Mouse (Mus musculus): Measurements from ENCODE around the gene Lin37.

Lin37 gene

DNA sequence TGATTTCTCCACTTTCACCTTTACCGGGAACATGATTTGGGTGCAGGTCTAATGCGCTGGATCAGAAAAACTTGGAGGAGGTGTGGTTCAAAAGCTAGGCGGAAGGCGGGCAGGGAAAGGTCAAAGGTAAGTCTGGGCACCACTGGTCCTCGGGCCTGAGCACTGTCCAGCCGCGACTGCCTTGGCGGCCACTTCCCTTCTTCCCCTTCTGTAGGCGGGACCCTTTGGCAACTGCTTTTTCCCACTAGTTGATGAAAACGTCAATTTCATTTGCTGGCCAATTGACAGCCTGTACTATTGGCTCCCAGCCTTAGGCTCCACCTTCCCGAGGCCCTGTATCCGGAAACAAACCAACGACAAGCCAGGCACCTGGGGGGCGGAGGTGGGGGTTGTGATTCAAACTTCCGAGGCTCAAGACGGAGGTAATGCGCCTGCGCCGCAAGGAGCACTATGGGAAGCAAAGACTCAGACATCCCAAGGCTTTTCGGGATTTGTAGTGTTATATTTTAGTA is at the start of gene Lin37:
Gene Lin37 (minus strand): TSS at position 396 of the 512 bp plus-strand sequence.
- peak; percentile 99 for DNase-seq (ENCODE audit: low read depth)

DNA sequence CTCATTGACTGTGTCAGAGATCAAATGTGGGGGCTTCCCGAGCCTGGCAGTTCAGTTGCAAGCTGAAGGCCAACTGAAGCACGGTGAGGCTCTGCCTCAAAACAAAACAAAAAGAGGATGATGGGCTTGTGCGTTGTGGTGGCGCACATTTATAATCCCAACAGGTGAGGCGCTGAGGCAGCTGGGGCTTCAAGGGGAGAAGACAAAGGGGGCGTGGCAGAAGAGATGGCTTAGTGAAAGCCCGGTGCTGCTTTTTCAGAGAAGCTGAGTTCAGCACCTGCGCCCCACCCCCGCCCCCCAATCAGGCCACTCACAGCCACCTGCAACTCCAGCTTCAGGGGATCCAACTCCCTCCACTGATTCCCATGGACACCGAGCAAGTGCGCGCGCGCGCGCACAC is 48.8 kb upstream of the Lin37 start:
- no peak for DNase-seq (ENCODE audit: low read depth)

DNA sequence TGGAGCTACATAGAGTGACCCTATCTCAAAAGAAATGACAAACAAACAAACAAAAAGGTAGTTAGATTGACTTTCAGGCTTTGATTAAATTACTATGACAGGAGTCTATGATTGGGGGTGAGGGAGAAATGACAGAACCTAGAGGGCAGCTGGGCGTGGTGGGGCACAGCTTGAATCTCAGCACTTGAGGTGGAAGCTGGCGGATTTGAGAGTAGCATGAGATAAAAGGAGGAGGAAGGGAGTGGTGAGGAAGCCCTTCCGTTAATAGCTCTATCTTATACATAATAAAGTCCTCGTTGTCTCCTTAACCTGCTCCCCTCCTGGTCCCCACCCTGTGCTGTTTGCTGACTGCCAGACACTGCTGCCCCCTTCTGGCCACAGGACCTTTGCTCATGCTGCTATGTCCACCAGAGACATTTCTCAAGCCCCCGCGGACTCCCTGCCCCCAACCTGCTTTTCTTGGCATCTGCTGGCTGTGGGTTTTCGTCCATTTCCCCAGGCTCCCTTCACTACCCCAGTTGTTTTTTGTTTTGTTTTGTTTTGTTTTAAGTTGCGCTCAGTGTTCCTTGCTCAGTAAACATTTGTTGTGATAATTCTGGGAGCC is 48.2 kb upstream of the Lin37 start:
- peak; percentile 70 for DNase-seq (ENCODE audit: low read depth)

DNA sequence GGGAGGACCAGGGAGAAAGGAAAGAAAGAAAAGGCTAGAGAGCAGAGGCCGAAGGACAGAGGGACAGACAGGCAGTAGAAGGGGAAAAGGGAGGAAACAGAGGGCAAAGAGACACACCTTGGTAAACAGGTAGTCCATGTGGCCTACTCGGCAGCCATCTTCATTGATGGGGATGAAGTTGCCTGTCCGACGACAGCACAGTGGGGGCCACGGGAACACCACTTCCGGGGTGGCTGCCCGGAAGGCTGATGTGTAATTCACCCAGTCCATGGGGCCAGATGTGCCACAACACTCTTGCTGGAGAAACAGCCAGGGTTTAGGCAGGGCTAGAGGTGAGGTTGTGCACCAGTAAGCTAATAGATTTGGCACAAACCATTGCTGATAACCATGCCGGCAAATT is 45.3 kb upstream of the Lin37 start:
- no peak for DNase-seq (ENCODE audit: low read depth)

DNA sequence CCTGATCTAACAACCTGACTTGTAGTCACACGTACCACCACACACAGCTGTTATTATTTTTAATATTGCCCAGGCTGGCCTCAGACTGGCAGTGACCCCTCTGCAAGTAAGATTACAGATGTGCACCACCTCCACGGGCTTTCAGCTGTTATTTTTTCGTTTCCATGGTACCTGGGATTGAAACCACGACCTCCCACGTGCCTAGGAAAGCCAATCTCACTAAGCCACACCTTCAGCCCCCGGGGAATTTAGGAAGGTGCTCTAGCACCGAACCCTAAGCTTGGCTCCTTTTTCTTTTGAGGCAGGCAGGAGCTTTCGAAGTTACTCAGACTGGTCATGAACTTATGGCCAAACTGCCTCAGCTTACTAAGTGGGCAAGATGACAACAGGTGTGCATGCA is 44.8 kb upstream of the Lin37 start:
- DNase-seq (ENCODE audit: low read depth): no peak

DNA sequence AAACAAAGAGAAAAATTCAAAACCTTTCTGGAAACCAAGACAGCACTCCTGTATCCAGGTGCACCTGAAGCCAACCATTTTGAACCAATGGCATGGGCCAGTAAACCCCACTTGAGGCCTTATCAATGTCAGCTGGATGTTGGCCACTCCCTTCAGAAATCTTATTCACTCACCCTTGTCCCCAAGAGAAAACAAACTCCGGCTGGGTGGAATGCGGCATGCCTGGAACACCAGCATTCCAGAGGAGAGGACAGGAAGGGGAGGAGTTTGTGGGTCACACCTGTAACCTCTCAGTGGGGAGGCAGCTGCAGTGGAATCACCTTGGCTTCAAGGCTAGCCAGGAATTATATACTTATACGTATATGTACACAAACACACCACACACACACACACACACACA is 42.9 kb upstream of the Lin37 start:
- DNase-seq (ENCODE audit: low read depth): no peak

DNA sequence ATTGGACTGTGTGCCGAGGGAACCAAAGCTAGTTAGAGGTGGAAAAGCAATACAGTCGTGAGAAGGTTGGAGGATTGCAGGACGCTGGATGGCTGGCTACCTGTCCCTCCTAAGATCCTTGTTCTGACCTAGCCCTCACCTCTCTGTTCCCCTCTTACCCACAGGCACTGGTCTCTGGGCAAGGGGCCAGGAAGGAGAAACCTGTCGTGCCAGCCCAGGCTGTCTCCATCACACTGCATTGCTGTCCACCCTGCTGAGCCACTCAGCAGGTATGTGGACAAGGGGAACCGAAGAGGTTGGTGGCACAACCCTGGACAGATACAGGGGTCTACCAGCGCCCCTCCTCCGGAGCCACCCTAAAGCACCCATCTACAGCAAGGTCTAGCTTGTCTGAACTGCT is 41.0 kb upstream of the Lin37 start:
- no peak for DNase-seq (ENCODE audit: low read depth)

DNA sequence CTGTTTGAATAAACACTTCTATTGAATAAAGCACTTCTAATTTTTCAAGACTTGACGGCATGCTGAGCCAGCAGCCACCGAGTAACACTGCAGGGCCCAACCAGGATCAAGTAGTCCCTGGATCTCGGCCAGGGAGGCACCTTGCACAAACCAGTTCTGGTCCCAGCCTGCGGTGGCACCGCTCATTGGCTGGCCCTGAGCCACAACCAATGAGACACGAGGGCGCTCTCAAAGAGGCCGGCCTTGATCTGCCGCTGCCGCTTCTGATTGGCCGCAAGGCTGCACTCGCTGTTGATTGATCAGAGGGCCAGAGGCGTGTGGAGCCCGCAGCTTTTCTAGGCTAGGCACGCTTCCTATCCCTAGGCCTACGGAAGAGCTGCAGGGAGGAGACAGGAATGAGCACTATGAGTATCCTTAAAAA is 40.3 kb upstream of the Lin37 start:
- no peak for DNase-seq (ENCODE audit: low read depth)

DNA sequence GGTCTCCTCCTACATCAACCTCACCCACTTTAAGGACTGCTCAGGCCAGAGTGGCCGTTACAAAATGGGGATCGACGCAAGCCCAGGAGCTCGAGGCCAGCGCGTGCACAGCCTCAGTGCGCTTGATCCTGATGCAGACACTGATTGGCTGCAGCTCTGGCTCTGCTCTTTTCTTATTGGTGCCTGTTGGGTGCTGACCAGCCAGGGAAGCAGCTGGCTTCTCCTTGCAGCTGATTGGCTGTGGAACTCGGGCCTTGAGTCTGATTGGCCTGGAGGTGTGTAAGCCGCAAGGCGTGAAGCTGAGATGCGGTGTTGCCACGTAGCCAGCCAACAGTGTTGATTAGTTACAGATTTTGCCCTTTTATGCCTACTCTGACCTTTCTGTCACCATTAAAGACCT is 39.1 kb upstream of the Lin37 start, which contains the start of gene Zbtb32:
Gene Zbtb32 (minus strand): TSS at position 124 of the 400 bp plus-strand sequence.
- DNase-seq (ENCODE audit: low read depth): no peak

DNA sequence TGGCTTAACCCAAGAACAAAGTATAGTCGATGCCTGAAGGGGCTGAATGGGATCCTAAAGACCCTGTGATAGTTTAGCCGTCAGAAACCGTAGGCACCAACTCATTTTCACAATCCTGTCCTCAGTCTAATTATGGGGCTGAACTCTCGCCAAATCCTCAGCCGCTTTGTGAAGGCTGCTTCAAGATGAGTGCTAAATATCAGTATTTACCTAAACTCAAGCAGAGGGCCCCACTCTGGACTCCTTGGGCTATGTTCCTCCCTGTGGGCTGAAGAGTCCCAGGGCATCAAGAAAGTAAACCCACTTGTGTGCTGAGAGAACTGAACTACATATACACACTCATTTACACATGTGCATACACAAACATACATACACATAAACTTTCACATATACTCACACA is 37.2 kb upstream of the Lin37 start:
- DNase-seq (ENCODE audit: low read depth): no peak

DNA sequence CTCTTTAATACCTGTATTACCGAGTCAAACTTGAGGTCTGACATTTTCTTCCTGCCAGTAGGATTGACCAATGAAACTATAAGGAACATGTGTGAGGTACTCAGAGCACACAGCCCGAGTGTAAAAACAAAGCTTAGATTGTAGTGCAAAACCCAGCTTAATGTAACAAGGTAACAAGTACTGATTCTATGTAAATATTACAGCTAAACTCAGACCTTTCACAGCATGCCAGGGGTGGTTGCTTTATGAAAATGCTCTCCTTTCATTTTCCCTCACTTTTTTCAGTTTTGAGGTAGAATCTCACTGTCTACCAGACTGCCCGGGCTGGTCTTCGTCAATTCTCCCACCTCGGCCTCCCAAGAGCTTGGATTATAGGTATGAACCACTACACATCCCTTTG is 36.5 kb upstream of the Lin37 start:
- no peak for DNase-seq (ENCODE audit: low read depth)

DNA sequence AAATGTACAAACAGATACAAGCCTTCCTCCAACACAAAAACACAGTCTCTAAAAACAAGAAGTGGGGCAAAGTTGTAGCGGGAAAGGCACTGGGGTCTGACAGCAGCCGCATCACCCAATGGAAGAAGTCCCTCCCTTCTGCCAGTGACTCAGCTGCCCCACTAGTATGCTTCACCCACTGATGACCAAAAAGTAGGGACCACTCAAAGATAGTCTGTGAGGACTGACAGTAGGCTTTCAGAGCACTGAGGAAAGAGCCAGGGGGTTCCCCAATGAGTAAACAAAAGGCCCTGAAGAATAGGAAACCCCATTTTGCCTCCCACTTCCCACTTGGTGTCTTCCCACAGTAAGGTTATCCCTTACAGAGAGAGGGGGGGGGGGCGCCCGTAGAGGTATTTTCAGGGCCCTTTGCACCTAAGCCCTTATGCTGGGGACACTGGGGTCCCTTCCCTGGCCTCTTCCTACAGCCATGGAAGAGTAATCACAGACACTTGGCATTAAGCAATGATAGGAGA is 34.9 kb upstream of the Lin37 start:
- no peak for DNase-seq (ENCODE audit: low read depth)

DNA sequence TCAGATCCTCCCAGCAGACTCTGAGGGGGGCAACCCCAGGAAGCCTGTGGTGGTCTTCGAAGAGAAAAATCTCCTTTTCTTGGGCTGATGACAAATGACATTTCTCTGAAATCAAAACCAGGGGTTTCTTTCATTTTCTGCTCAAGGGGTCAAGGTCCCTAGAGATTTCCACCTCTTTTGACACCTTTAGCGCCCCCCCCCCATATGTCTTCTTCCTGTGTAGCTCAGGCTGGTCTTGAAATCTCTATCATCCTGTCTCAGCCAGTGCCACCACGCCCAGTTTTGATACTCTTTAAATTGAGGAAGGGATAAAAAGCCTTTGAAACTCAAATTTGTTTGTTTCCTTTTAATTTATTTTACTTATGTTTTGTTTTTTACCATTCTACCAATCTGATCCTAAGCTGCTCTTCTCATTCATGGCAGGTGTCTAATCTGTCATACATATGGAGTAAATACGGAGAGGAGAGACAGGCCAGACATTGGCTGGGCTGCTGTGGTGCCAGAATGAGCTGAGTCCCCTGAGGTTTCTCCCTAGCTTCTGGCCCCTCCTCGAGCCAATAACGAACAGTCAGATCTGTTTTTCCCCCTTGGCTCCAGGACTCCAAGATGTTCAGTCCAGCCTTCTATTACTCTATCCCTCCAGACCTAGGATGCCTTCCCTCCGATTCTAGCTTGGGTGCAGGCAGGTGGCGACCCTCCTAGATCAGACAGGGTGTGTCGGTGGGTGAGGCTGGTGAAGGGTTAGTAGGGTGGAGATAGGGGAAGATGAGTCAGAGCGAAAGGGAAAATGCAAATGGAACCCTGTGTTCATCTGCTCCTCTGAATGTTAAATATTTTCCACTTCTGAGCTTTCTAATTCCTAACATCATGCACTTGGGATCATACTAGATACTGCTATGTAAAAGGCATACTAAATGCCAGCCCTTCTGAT is 34.2 kb upstream of the Lin37 start:
- DNase-seq (ENCODE audit: low read depth): no peak

DNA sequence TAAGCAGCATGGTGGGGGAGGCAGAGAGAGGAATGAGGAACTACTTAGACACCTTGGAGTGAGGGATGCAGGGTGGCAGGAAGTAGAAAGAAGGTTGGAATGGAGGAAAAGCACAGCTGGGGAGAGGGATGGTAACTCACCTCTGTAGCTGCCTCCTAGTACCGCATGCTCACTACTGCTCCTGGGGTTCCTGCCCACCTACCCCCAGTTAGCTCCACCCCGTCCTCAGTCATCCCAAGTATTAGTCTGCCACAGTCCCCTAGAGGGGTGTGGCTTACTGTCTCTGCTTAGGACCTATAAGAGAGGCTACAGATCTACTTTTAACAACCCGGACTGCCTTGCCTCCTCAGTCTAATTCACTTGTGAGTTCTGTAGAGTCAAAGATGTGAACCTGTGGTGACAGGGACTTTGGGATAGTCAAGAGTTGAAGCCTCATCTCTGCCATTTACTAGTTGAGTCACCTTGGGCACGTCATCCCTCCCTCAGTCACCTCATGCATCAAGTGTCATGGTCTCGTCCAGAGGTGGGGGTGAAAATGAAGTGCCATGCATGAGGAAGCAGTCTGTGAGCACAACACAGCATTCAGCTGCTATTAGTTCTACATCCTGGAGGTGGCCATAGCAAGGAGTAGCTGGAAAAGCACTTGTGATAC is 33.3 kb upstream of the Lin37 start:
- DNase-seq (ENCODE audit: low read depth): no peak

DNA sequence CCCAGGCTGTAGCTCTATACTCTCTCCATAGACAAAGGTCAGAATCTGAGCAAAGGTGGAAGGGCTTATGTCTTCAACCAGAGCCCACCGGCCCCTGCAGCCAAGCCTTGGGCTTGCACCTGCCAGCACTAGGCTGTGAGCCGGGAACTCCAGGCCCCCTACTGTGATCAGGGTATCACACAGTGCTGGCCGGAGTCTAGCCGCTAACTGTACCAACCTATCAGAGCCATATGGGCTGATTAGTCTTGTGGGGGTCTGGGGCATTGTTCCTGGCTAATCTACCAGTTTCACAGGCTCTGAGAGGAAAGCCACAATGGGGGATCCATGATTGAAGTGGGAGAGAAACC is 31.9 kb upstream of the Lin37 start:
- no peak for DNase-seq (ENCODE audit: low read depth)

DNA sequence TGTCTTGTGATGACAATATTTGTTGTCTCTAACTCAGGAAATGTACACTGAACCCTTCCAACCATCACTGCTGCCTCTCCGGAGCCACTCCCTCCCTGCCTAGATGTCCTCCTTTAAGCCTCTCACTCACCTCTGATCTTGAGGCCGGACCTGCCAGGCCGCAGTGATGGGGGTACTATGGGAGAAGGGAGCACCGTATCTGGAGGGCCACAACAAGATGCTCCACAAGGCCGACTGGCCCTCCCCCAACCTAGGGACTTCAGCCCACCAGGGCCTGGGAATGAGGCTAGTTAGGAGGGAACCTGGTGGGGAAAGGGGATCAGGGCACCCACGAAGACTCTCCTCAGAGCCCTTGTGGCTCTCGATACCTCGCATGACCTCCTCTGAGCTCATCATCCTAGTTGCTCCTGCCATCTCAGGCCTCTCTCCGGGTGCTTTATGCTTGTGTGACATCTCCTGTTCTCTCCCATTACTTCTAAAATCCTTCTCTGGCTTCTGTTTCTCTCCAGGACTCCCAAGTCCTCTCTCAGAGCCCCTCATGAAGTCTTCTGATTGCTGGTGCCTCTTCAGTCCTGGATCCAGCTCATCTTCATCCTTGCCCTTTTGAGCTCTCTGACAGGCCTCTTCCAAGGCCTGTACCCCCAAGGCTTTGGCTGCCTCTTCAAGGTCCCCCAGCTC is 31.4 kb upstream of the Lin37 start:
- DNase-seq (ENCODE audit: low read depth): no peak

DNA sequence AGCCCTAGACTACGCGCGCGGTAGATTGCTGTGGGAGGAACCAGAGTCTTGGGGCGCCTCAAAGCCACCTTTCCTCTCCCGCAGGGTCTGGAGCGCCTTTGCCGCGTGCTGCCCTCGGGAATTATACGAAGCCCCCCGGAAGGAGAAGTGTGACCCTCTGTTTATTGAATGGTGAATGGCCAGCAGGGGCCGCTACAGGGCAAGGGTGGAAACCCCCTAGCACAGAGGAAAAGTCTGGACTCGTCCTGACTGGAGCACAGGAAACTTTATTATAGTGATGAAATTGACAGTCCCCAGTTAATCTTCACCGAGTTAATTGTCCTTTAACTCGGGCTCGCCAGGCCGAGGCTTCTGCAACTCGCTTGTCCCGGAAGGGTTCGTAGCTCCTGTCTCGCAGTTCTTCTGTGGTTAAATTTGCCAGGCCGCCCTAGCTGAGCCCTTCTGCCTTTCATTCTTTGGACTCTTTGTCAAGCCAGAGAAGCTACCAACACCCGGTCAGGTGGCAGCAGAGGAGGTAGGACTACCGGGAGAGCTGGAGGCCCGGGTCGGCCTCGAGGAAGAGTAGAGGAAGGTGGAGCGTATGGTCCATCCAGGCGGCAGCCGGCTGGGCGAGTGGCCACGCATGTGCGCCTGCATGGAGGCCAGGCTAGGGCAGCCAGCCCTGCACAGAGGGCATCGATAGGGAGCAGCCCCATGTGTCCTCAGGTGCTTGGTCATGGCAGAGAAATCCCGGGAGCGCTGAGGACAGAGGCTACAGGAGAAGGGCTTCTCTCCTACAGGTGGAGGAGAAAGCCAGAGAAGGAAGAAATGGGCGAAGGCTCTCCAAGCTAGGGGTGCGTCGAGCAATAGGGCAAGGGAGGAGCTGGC is 30.0 kb upstream of the Lin37 start:
- DNase-seq (ENCODE audit: low read depth): peak; percentile 85

DNA sequence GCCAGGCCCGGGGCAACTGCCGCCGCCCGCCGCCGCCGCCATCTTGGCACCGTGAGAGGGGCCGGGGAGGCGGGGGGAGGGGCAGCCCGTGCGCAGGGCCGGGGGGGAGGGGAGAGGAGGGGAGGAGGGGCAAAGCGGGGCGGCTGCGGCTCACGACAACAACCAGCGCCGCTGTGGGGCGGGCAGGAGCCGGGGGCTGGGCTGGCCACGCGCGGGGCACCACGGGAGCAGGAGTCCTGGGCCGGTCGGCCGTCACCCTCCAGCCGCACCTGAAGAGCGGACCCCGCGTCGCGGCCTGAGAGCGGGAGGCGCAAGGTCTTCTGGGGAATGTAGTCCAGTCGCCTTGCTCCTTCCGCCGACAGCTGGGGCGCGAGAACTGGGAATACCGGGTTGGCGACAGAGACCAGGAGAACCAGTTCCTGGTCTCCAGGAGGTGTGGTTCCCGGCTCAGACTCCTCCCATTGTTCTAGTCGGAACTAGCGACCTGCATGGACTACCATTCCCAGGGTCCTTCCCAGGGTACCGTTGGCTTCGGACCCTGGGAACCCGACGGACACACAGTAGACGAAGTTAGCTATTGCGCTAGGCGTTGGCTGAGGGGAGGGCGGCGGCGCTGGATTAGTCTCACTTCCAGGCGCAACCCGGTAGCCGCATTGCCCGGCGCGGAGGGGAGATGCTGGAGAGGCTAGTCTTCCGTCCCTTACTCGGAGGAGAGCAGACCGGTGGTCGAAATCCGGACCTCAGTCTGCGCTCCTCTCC is 29.2 kb upstream of the Lin37 start, which contains the start of gene Kmt2b:
Gene Kmt2b (minus strand): TSS at position 51 of the 759 bp plus-strand sequence.
- DNase-seq (ENCODE audit: low read depth): peak; percentile 96

DNA sequence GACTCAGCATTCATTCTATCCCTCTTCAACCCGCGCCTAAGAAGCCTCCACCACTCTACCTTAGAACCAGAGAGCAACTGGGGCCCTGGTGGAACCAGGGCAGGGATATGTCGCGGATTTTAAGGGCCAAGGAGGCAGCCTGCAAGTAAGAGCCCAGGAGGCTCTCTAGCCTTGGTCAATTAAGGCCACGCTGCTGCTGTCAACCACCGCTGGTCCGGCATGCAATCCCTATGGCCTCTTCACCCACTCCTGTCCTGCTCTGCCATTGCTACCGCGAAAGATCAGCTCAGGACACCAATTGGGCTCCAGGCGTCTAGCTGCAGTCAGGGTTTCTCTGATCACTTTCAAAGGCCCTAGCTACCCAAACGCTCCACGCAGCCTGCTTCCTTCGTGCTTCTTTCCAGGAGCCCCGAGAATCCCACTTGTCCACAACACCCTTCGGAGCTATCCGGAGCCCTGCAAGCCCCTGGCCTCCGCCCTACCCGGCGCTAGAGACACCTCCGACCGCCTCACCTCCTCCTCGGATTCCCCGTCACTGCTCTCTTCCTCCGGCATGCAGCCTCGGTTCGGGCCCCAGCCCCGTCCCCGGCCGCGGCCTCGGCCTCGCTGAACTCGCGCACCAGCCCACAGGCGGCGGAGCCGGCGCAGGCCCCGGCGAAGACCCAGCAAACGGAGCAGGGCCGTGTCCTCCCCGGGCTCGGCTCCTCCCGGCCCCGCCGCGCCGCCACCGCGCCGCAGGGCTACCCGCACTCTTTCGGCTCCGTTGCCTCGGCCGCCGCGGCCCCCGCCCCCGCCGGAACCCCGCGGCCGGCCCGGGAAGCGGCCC is 28.4 kb upstream of the Lin37 start:
- peak; percentile 37 for DNase-seq (ENCODE audit: low read depth)
